In genomic region chr11:93817966-93818738, GRCm38 (mm10) we compare ENCODE assay signal across 13 mouse cellular contexts.
DNase-seq lines count a peak whose midpoint lies in the region; ATAC-seq and TF ChIP-seq lines count a peak whose summit lies in the region.
"Had no signal": no experiment of that assay in that cellular context is flagged by ENCODE, and none has a peak within 500 bp of the region (broad histone marks: within the 10 kb centered on the region; RNA-seq: fewer than 3 reads in every experiment).

No protein-coding gene starts in this region.

- TF ChIP-seq POLR2A in thymus, adult 2 months (IDR thresholded peaks at IDR 0.05; ENCODE audit: control insufficient read depth, extremely low read depth, insufficient read depth, low read length, poor library complexity) = no peak

- no peaks in the 10 kb centered on the region for H3K27me3 ChIP-seq in forebrain, embryonic 12.5 days
- H3K27me3 ChIP-seq in forebrain, embryonic 11.5 days (ENCODE audit: control insufficient read depth, insufficient read depth, low read length) = no peaks in the 10 kb centered on the region
- no peaks in the 10 kb centered on the region for H3K27me3 ChIP-seq in midbrain, embryonic 13.5 days
- H3K27me3 ChIP-seq in midbrain, embryonic 10.5 days (ENCODE audit: low read depth, poor library complexity, severe bottlenecking) = no peaks in the 10 kb centered on the region
- H3K27me3 ChIP-seq in embryonic facial prominence, embryonic 14.5 days (replicated peaks; ENCODE audit: control insufficient read depth, insufficient read depth, low read length) = no peaks in the 10 kb centered on the region; the same call in 1 of the 2 replicates
- peaks cover 5% of the 10 kb centered on the region; the same call in 1 of the 2 replicates for H3K27me3 ChIP-seq in neural tube, embryonic 13.5 days
- H3K27me3 ChIP-seq in thymus, adult 2 months (ENCODE audit: control insufficient read depth, insufficient read depth, low read length) = no peaks in the 10 kb centered on the region
- H3K27me3 ChIP-seq in heart, embryonic 10.5 days (ENCODE audit: insufficient read depth, poor library complexity, severe bottlenecking) = no peaks in the 10 kb centered on the region
- H3K27me3 ChIP-seq: liver, embryonic 13.5 days; stomach, embryonic 15.5 days had no signal

- WGBS in forebrain, embryonic 12.5 days = 65% methylated on average over 15 of the region's 15 CpGs
- 75% methylated on average over 15 of the region's 15 CpGs for WGBS in forebrain, embryonic 11.5 days
- WGBS in midbrain, embryonic 13.5 days = 74% methylated on average over 15 of the region's 15 CpGs
- 75% methylated on average over 15 of the region's 15 CpGs for WGBS in midbrain, embryonic 10.5 days
- WGBS in embryonic facial prominence, embryonic 14.5 days = 33% methylated on average over 15 of the region's 15 CpGs
- WGBS in neural tube, embryonic 13.5 days = 40% methylated on average over 15 of the region's 15 CpGs
- 77% methylated on average over 15 of the region's 15 CpGs for WGBS in thymus, adult 2 months
- WGBS in heart, embryonic 10.5 days = 44% methylated on average over 15 of the region's 15 CpGs

- H3K9me3 ChIP-seq in forebrain, embryonic 12.5 days = no peaks in the 10 kb centered on the region
- H3K9me3 ChIP-seq in forebrain, embryonic 11.5 days (ENCODE audit: control insufficient read depth, low read length) = no peaks in the 10 kb centered on the region
- H3K9me3 ChIP-seq in midbrain, embryonic 13.5 days = no peaks in the 10 kb centered on the region
- H3K9me3 ChIP-seq in midbrain, embryonic 10.5 days (replicated peaks) = no peaks in the 10 kb centered on the region
- no peaks in the 10 kb centered on the region for H3K9me3 ChIP-seq in embryonic facial prominence, embryonic 14.5 days (ENCODE audit: control insufficient read depth, low read length)
- H3K9me3 ChIP-seq in neural tube, embryonic 13.5 days = no peaks in the 10 kb centered on the region
- H3K9me3 ChIP-seq in heart, embryonic 10.5 days = no peaks in the 10 kb centered on the region
- H3K9me3 ChIP-seq: liver, embryonic 13.5 days; megakaryocyte, embryonic 14.5 days; stomach, embryonic 15.5 days had no signal

- H3K27ac ChIP-seq in forebrain, embryonic 12.5 days = no peak overlapping the region
- no peak overlapping the region for H3K27ac ChIP-seq in forebrain, embryonic 11.5 days (ENCODE audit: low read depth, low read length)
- no peak overlapping the region for H3K27ac ChIP-seq in midbrain, embryonic 13.5 days
- no peak overlapping the region for H3K27ac ChIP-seq in midbrain, embryonic 10.5 days (replicated peaks)
- no peak overlapping the region for H3K27ac ChIP-seq in embryonic facial prominence, embryonic 14.5 days (replicated peaks; ENCODE audit: low read depth, low read length)
- H3K27ac ChIP-seq in neural tube, embryonic 13.5 days (replicated peaks) = no peak overlapping the region
- H3K27ac ChIP-seq in thymus, adult 2 months (ENCODE audit: control insufficient read depth, insufficient read depth, low read length) = no peak overlapping the region
- no peak overlapping the region for H3K27ac ChIP-seq in heart, embryonic 10.5 days
- H3K27ac ChIP-seq: liver, embryonic 13.5 days; stomach, embryonic 15.5 days had no signal

- no peak overlapping the region for H3K4me3 ChIP-seq in forebrain, embryonic 12.5 days (replicated peaks)
- H3K4me3 ChIP-seq in forebrain, embryonic 11.5 days (ENCODE audit: low read depth, low read length) = no peak overlapping the region
- no peak overlapping the region for H3K4me3 ChIP-seq in midbrain, embryonic 13.5 days (replicated peaks)
- H3K4me3 ChIP-seq in midbrain, embryonic 10.5 days = no peak overlapping the region
- no peak overlapping the region for H3K4me3 ChIP-seq in embryonic facial prominence, embryonic 14.5 days (ENCODE audit: low read depth, low read length)
- H3K4me3 ChIP-seq in neural tube, embryonic 13.5 days = no peak overlapping the region
- H3K4me3 ChIP-seq in thymus, adult 2 months (ENCODE audit: control insufficient read depth, insufficient read depth, low read length) = no peak overlapping the region
- H3K4me3 ChIP-seq in heart, embryonic 10.5 days = no peak overlapping the region
- H3K4me3 ChIP-seq: erythroblast, embryonic 14.5 days; liver, embryonic 13.5 days; megakaryocyte, embryonic 14.5 days; stomach, embryonic 15.5 days had no signal

- no peak for DNase-seq in forebrain, embryonic 11.5 days (ENCODE audit: low spot score)
- DNase-seq in midbrain, embryonic 10.5 days (ENCODE audit: low spot score) = no peak
- peak; percentile 52 for DNase-seq in embryonic facial prominence, embryonic 14.5 days (ENCODE audit: low spot score)
- DNase-seq in thymus, adult 2 months = no peak
- DNase-seq in heart, embryonic 10.5 days (ENCODE audit: low spot score) = no peak
- DNase-seq: kidney, postnatal 10 days; liver, embryonic 13.5 days had no signal

- H3K9ac ChIP-seq in forebrain, embryonic 12.5 days = no peak overlapping the region
- no peak overlapping the region for H3K9ac ChIP-seq in forebrain, embryonic 11.5 days (ENCODE audit: low read length)
- no peak overlapping the region for H3K9ac ChIP-seq in midbrain, embryonic 13.5 days (replicated peaks)
- H3K9ac ChIP-seq in embryonic facial prominence, embryonic 14.5 days (ENCODE audit: low read depth, low read length) = no peak overlapping the region
- H3K9ac ChIP-seq in neural tube, embryonic 13.5 days = no peak overlapping the region
- H3K9ac ChIP-seq: liver, embryonic 13.5 days; stomach, embryonic 15.5 days had no signal

- H3K36me3 ChIP-seq in forebrain, embryonic 12.5 days (replicated peaks) = no peaks in the 10 kb centered on the region
- H3K36me3 ChIP-seq in forebrain, embryonic 11.5 days (ENCODE audit: control insufficient read depth, insufficient read depth, low read length) = no peaks in the 10 kb centered on the region
- H3K36me3 ChIP-seq in midbrain, embryonic 13.5 days = no peaks in the 10 kb centered on the region
- no peaks in the 10 kb centered on the region for H3K36me3 ChIP-seq in midbrain, embryonic 10.5 days
- no peaks in the 10 kb centered on the region for H3K36me3 ChIP-seq in embryonic facial prominence, embryonic 14.5 days (ENCODE audit: control insufficient read depth, insufficient read depth, low read length)
- no peaks in the 10 kb centered on the region for H3K36me3 ChIP-seq in neural tube, embryonic 13.5 days
- H3K36me3 ChIP-seq in thymus, adult 2 months (ENCODE audit: control insufficient read depth, insufficient read depth, low read length) = no peaks in the 10 kb centered on the region
- H3K36me3 ChIP-seq in heart, embryonic 10.5 days = no peaks in the 10 kb centered on the region
- H3K36me3 ChIP-seq: liver, embryonic 13.5 days; stomach, embryonic 15.5 days had no signal

- H3K4me2 ChIP-seq in forebrain, embryonic 12.5 days = no peak overlapping the region
- no peak overlapping the region for H3K4me2 ChIP-seq in forebrain, embryonic 11.5 days (ENCODE audit: low read depth, low read length, severe bottlenecking)
- no peak overlapping the region for H3K4me2 ChIP-seq in midbrain, embryonic 13.5 days (replicated peaks)
- no peak overlapping the region for H3K4me2 ChIP-seq in embryonic facial prominence, embryonic 14.5 days (ENCODE audit: low read depth, low read length)
- H3K4me2 ChIP-seq in neural tube, embryonic 13.5 days = no peak overlapping the region
- H3K4me2 ChIP-seq: liver, embryonic 13.5 days; stomach, embryonic 15.5 days had no signal

- H3K4me1 ChIP-seq in forebrain, embryonic 12.5 days = 0 out of 2 replicates have a peak, but pooled peaks cover 2% of the 10 kb centered on the region
- no peaks in the 10 kb centered on the region for H3K4me1 ChIP-seq in forebrain, embryonic 11.5 days (replicated peaks; ENCODE audit: control insufficient read depth, insufficient read depth, low read length)
- peaks cover 2% of the 10 kb centered on the region; the same call in 1 of the 2 replicates for H3K4me1 ChIP-seq in midbrain, embryonic 13.5 days (replicated peaks)
- no peaks in the 10 kb centered on the region for H3K4me1 ChIP-seq in midbrain, embryonic 10.5 days
- H3K4me1 ChIP-seq in embryonic facial prominence, embryonic 14.5 days (ENCODE audit: control insufficient read depth, insufficient read depth, low read length) = no peaks in the 10 kb centered on the region
- peaks cover 25% of the 10 kb centered on the region for H3K4me1 ChIP-seq in neural tube, embryonic 13.5 days (replicated peaks)
- H3K4me1 ChIP-seq in thymus, adult 2 months (replicated peaks; ENCODE audit: control insufficient read depth, insufficient read depth, low read length) = no peaks in the 10 kb centered on the region
- H3K4me1 ChIP-seq in heart, embryonic 10.5 days = peaks cover 11% of the 10 kb centered on the region; the same call in 1 of the 2 replicates
- H3K4me1 ChIP-seq: liver, embryonic 13.5 days had no signal

- ATAC-seq in forebrain, embryonic 12.5 days (ENCODE audit: low FRiP score) = peak; percentile 63; the same call in 1 of the 2 replicates
- ATAC-seq in forebrain, embryonic 11.5 days (replicated peaks; ENCODE audit: low FRiP score) = no peak
- ATAC-seq in midbrain, embryonic 13.5 days = 0 out of 2 replicates have a peak, but pooled peaks have one; percentile 43
- ATAC-seq in embryonic facial prominence, embryonic 14.5 days (ENCODE audit: low read depth) = no peak
- peak; percentile 67; the same call in 1 of the 2 replicates for ATAC-seq in neural tube, embryonic 13.5 days (ENCODE audit: low read depth)

- TF ChIP-seq CTCF in thymus, adult 2 months (IDR thresholded peaks at IDR 0.05; ENCODE audit: borderline replicate concordance, control insufficient read depth, extremely low read depth, insufficient read depth, low read length, poor library complexity) = no peak

Comparison
In these comparisons a context has a peak if more than half of its experiments do, and no peak if none do; other contexts are left out.
1. ATAC-seq: peak in forebrain, embryonic 12.5 days (single experiment), midbrain, embryonic 13.5 days (single experiment) and neural tube, embryonic 13.5 days (single experiment); none in forebrain, embryonic 11.5 days (single experiment) and embryonic facial prominence, embryonic 14.5 days (single experiment).